Mouse (Mus musculus) mouse trophoblast stem cell (cell line): ENCODE data around the gene Rbm19.
"Not testable (repeated sequence)": the region's sequence is repeated elsewhere in the genome, so short reads cannot be mapped to it uniquely, and the experiment has no call there.

Experiments
- in situ Hi-C, 2 experiments: fragments of 300-500 bp; cut with MseI, MboI; formaldehyde crosslinking; loops; 2 replicates in 1 of 2; 3 replicates in 1 of 2; pipeline ENCODE4 v1.15.1; 2025

Gene Rbm19

GRCm38 (mm10) chr5:120116261-120117050 is at the start of gene Rbm19:
Gene Rbm19, plus strand, starts transcription at chr5:120116465.
- in situ Hi-C loops: no loop called here

- in situ Hi-C loops: no loop called here
Observed at GRCm38 (mm10) chr5:120067266-120067665, 49.0 kb upstream of the Rbm19 start.

- in situ Hi-C loops: no loop called here
Observed at GRCm38 (mm10) chr5:120074101-120074500, 42.2 kb upstream of the Rbm19 start.

GRCm38 (mm10) chr5:120080027-120080426 is 36.2 kb upstream of the Rbm19 start:
- in situ Hi-C loops: loop anchor here in 1 of 2 experiments (10.0 kb wide), 1 partner anchor 335 kb away; no protein-coding TSS in a partner anchor

GRCm38 (mm10) chr5:120080468-120080867 is 35.8 kb upstream of the Rbm19 start:
- in situ Hi-C loops: loop anchor here in 1 of 2 experiments (10.0 kb wide), 1 partner anchor 336 kb away; no protein-coding TSS in a partner anchor

- in situ Hi-C loops: loop anchor here (5.0 to 10.0 kb wide), 2 partner anchors 344 to 346 kb away; no protein-coding TSS in a partner anchor
Observed at GRCm38 (mm10) chr5:120088561-120088960, 27.7 kb upstream of the Rbm19 start.

- in situ Hi-C loops: no loop called here
Observed at GRCm38 (mm10) chr5:120094602-120095001, 21.7 kb upstream of the Rbm19 start.

GRCm38 (mm10) chr5:120097042-120097441 is 19.2 kb upstream of the Rbm19 start:
- in situ Hi-C loops: no loop called here

- in situ Hi-C loops: no loop called here
Observed at GRCm38 (mm10) chr5:120100814-120101213, 15.5 kb upstream of the Rbm19 start.

- in situ Hi-C loops: no loop called here
Observed at GRCm38 (mm10) chr5:120102097-120102496, 14.2 kb upstream of the Rbm19 start.

- in situ Hi-C loops: no loop called here
Observed at GRCm38 (mm10) chr5:120102732-120103131, 13.5 kb upstream of the Rbm19 start.

- in situ Hi-C loops: no loop called here
Observed at GRCm38 (mm10) chr5:120103458-120103857, 12.8 kb upstream of the Rbm19 start.

- in situ Hi-C loops: no loop called here
Observed at GRCm38 (mm10) chr5:120106424-120107073, 9.7 kb upstream of the Rbm19 start.

- in situ Hi-C loops: no loop called here
Observed at GRCm38 (mm10) chr5:120114361-120114760, 1.9 kb upstream of the Rbm19 start.

GRCm38 (mm10) chr5:120117161-120117560 is 896 bp downstream of the Rbm19 start:
- in situ Hi-C loops: not testable (repeated sequence)

GRCm38 (mm10) chr5:120124881-120125690 is 8.8 kb downstream of the Rbm19 start:
- in situ Hi-C loops: no loop called here

- in situ Hi-C loops: no loop called here
Observed at GRCm38 (mm10) chr5:120127641-120128040, 11.4 kb downstream of the Rbm19 start.

- in situ Hi-C loops: no loop called here
Observed at GRCm38 (mm10) chr5:120128511-120128910, 12.2 kb downstream of the Rbm19 start.

GRCm38 (mm10) chr5:120129070-120129469 is 12.8 kb downstream of the Rbm19 start:
- in situ Hi-C loops: no loop called here

- in situ Hi-C loops: no loop called here
Observed at GRCm38 (mm10) chr5:120129761-120130160, 13.5 kb downstream of the Rbm19 start.

- in situ Hi-C loops: no loop called here
Observed at GRCm38 (mm10) chr5:120130163-120130562, 13.9 kb downstream of the Rbm19 start.

GRCm38 (mm10) chr5:120131600-120131999 is 15.3 kb downstream of the Rbm19 start:
- in situ Hi-C loops: no loop called here
